Mouse (Mus musculus) telencephalon, adult 2 months (tissue): ENCODE results near the gene Epyc.

Experiments used
- DNase-seq: peaks from one replicate; pipeline ENCODE4 v3.0.0-alpha.2; 2011; ENCODE audit warnings: low read depth, low spot score

Epyc gene

DNA sequence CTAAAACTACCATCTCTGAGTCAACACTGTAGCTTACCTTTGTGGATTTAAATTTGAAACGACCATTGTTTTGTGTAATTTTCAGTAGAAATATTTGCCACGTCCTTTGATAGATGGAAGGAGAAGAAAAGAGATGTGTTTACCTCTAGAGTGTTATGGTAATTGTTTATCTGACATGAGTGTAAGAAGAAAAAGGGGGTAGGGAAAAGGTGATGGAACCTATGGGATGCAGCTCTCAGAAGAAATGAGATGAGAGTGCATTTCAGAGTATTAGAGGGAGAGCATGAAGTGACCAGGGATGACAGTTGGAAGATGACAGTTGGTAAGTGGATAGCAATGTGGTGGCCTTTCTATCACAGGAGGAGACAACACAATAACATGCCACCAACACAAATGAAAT, at the start of gene Epyc:
Gene Epyc (plus strand): TSS at position 301 of the 400 bp plus-strand sequence.
- no peak for DNase-seq

DNA sequence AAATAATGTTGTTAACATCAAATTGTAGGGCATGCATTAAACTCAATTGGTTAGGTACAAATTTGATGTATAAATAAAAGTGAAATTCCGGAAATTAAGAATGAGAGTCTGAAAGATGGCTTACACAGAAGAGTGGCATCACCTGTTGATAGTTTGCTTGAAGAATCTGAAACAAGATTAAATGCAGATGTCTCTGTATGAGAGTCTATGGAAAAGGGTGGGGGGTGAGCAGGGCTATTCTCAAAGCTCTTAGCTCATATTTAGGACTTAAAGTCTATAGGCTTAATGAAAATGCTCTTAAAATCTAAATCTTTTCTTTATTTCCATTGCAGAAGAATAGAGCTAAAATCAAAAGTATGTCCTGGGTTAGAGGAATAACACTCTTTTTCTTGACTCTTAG, 48.2 kb upstream of the Epyc start:
- no peak for DNase-seq

DNA sequence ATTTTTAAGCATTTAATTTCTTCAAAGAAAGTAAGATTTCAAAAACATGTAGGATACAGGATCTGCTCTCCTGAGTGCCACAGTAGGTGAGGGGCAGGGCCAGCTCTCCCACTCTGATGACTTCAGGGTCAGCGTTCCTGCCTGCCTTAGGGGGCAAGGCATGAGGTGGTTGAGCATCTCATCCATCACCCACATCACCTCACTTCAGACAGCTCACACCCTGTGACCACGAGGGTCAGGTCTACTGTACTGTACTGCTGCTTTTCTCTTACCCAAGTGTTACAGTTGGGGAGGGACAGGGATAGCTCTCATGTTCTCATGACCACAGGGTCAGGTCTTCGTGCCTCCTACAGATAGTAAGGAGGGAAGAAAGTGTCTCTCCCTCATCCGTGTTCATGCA, 42.1 kb upstream of the Epyc start:
- no peak for DNase-seq

DNA sequence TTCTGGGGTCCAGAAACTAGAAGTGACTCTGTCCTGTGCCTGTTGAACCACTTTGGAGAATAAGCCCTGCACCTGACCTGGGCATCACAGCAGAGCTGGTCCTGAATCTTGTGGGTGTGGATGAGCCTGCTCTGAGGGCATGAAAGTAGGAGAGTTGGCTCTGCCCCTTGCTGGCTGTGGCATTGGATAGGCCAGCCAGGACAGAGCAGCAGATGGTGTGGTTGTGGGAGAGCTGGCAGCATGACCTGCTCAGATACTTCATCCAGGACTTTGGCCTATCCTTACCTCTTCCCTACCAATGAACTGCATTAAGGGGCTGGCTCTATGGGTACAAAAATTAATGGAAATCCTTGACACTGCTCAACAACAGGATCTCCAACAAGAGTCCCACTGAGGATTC, 40.6 kb upstream of the Epyc start:
- DNase-seq, result no peak

DNA sequence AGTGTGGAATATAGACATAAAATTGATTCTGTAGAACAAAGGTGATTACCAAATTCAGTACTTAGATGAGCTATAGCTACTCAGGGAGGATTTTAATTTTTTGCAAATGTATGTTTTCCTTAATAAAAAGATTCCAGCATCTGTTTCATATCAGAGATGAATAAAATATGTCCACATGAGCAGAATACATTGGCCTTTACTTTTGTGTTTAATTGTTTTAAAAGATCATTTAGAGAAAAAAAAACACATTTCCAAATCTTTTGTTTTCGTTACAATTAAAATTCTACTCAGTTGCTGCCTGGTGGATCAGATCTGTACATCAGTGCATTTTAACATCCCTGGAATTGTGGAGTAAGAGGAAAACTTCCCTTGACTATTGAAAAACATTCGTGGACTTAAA, 37.3 kb upstream of the Epyc start, which contains the start of gene Kera:
Gene Kera (plus strand): TSS at position 301 of the 400 bp plus-strand sequence.
- no peak for DNase-seq

DNA sequence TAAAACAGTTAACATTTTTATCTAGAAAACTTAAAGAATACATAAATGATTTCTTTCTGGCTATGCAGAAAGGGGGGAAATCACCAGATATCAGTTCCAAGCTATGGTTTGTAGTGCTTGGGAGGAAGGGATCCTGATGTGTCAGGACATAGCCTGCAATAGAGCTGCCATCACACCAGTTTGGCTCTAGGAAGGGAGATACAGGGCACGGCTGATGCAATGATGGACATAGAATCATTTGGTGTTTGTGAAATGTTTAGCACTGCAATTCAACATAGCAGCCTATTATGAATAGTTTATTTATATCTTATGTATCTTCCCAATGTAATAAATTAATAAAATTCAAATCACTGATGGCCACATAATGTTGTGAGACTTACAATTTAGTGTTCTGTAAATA, 21.5 kb upstream of the Epyc start:
- DNase-seq, result no peak

DNA sequence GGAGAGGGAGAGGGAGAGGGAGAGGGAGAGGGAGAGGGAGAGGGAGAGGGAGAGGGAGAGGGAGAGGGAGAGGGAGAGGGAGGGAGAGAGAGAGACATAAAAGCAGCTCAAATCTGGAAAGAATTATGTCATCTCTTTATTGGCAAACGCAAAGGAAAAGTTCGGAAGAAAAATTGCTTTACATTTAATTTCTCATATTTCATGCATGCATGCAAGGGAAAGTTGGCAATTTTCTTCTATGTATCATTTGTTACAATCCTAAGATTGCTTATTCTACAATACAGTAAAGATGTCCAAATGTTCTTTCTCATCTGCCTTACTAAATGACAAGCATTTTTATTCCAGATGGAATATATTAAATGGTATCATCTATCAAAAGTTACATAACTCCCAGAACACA, 19.5 kb upstream of the Epyc start:
- DNase-seq, result no peak

DNA sequence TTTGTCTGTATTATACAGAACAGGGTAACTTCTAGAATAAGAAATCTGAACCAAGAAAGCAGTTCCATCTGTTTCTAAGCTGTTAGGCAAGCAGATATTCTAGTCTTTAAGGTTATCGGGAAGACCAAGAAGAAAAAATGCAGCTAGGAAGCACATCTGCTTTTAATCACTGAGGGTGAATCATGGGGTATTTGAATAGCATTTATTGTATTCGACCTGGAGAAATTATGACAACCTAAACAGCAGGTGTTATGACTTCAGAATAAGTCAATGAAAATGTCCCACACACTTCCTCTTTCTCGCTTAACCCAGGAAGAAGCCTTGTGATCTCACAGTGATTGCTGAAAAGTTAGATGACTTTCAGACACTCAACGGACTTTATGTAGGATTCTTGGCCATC, 18.8 kb upstream of the Epyc start:
- DNase-seq, result no peak

DNA sequence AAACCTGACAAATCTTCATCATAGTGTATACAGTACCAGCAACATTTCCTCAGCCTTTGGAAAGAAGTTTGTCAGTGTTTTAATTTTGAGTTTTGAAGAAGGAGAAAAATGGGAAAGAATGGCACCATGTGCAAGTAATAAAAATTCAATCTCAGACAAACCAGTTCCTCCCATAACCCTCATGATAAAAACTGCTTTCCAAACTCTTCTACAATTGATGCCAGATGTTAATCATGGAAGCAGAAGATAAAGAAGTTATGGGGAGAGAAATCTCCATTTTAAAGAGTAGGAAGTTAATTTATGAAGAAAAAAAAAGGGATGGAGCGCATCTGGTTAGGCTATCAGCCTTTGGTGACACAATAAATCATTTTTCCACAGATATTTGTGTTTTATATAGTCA, 17.3 kb upstream of the Epyc start:
- no peak for DNase-seq

DNA sequence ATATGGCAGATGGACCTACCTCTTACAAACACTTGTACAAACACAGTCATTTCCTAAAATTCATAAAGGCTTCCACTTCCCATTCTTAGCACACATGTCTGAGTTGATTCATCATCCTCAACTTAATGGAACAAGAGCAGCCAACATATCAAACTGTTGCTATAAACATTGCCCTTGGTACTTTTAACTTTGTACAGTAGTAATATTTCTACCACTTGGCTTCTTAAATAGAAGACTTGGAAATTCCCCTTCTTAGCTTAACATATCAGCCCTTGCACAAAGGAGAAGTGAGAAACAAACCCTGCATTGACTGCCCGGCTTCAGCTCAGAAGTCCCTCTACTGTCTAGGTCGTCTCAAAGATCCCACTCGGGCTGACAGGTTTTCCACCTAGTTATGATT, 12.8 kb upstream of the Epyc start:
- DNase-seq, result no peak

DNA sequence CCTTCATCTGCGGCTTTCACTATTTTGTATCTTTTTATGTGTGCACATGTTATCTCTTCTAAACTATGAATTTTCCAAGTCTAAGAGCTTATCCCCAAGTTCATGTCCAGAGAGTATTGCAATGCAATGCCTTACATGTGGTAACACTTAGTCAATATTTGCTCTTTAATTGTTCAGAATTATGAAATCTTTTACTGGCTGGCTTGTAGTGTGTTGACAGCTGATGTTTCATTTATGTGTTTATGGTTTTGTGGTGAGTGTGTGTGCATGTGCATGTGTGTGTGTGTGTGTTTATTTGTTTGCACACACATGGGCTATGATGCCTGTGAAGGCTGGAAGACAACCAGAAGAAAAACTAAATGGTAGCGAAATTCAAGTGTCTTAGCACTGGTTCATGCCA, 1.9 kb upstream of the Epyc start:
- no peak for DNase-seq

DNA sequence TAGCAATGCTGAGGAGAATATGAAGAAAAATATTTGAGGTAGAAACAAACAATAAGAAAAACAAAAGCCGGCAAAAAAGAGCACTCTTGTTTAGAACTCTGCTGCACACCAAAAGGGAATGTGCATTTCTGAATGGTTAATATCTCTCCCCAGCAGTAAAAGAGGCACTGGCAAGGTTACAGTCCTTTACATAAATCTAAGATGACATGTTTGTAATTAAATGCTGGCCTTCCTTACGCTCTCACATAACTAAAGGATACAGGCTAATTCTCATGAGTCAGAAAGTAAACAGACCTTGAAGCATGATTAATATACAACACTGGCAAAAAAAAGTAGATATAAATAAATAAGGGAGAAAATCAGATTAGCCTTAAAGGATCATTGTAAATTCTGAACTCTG, 6.5 kb downstream of the Epyc start:
- DNase-seq, result no peak

DNA sequence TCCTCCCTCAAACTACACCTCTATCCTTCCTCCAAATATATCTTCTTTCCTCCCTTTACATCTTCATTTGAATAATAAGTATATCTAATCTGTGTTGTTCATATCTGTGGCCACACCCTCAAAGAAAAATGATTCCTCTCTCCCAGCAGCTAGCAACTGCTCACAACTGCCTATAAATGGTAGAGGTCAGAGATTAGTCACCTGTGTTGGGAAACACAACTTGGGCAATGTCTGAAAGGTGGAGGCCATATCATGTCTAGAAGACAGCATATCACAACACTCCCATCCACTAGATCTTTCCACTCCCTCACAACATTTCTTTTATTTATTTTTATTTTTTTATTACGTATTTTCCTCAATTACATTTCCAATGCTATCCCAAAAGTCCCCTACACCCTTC, 15.6 kb downstream of the Epyc start:
- no peak for DNase-seq

DNA sequence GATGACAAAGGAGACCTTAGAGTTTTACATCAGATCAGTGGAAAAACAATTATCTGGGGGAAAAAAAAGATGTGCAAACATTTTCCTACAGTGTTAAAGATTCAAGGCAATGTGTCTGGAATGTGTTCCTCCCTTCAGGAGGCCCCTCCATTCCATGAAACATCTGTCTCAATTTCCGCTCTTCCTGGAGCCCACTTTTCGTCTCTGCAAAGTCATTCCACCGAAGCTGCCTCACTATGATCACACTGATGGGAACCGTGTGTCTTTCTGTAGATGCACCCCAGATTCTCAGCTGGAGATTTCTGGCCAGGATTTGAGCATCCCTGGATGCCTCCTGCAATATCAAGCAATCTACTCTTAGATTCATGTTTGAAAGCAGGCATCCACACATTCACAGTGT, 24.8 kb downstream of the Epyc start:
- DNase-seq, result no peak

DNA sequence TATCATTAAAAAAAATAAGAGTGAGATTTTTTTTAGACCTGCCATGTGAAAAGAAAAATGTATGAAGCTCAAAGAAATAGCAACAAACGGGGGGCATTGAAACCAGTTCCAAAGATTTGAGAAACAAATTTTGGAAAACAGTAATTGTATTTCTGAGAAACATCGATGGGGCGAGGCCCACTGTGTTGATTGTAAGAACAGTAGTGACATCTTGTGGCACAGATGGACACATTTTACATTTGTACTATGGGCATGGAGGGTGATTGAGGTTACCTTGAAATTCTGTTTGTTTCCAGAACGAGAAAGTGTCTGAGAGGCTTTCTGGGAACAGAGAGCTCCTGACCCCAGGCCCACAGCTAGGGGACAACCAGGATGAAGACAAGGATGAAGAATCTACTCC, 26.3 kb downstream of the Epyc start:
- DNase-seq, result no peak

DNA sequence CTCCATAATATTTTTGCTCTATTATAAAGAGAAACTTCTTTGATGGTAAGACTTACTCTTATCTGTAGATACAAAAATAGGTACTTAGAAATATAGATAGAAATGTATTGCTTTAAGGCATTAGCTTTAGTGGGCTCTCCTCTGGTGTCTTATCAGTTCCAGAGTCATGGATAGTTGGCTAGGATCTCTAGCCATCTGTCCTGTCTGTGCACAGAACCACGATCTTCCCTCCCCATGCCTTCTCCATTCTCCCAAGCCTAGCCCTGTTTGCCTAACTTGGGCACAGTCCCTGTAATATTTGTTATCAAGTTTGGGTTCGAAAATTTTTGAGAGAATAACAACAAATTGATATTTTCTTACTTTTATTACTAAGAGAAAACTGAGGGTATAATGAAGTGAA, 29.4 kb downstream of the Epyc start:
- no peak for DNase-seq

DNA sequence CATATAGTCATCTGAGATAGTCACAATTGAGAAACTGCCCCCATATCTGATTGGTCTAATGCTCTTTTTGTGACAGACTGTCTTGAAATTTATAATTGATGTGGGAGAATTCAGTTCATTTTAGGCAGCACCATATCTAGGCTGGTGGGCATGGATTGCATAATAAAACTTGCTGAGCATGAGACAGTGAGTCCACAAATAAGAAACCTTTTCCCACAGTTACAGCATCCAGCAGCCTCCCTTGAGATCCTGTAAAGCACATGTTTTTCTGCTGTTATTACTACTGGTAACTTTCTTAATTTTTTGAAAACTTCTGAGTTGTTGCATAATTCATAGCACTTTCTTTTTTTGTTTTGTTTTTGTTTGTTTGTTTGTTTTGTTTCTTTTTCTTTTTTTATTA, 39.1 kb downstream of the Epyc start:
- no peak for DNase-seq

DNA sequence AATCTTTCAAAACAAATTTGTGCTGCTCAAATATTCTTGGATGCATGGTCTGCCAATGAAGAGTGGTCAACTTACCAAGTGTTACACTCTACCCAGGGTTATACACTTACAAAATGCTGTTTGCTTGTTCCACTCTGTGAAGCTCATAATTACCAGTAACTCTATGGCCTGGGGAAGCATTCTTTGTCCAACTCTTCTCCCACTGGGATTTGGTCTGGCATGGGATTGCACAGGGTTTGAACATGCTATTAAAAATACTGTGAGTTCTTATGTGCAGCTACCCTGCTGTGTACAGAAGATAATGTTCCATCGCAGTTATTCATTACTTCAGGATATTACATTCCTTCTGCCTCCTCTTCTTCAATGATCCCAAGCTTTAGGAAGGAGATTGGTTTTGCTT, 43.3 kb downstream of the Epyc start:
- no peak for DNase-seq

DNA sequence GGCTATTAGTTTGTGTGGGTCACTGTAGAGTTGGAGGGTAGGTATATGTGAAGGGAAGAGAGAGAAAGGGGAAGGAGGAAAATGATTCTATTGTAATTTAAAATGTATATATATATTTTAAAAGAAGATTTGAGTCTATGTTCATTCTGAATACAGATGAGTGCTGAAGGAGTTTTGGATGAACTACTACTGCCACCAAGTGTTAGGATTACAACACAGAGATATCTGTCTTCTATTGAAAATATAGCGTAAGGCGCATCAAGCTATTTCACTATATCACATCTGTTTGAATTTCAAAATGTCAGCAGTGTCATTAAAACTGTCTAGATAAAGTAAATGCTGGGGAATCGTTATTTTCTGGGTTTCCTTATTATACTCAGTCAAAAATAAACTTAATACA, 45.6 kb downstream of the Epyc start:
- no peak for DNase-seq

DNA sequence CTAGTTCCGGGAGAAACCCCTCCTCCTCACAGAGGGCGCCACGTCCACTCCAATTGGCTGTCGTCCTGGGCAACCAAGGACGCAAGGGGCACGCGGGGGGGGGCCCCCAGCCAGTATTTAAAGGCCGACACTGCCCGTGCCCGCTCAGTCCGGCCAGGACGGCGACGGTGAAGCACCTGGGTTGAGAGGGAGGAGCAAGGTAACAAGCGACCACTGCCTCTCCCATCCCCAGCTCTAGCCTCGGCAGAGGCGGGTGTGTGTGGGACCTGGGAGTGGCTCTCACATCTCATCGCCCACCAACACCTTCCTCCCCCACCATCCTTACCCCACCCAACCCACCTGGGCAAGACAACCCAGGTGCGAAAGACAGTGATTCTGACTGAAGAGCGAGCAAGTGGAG, 49.0 kb downstream of the Epyc start, which contains the start of gene Ccer1:
Gene Ccer1 (plus strand): TSS at position 147 of the 400 bp plus-strand sequence.
- no peak for DNase-seq

DNA sequence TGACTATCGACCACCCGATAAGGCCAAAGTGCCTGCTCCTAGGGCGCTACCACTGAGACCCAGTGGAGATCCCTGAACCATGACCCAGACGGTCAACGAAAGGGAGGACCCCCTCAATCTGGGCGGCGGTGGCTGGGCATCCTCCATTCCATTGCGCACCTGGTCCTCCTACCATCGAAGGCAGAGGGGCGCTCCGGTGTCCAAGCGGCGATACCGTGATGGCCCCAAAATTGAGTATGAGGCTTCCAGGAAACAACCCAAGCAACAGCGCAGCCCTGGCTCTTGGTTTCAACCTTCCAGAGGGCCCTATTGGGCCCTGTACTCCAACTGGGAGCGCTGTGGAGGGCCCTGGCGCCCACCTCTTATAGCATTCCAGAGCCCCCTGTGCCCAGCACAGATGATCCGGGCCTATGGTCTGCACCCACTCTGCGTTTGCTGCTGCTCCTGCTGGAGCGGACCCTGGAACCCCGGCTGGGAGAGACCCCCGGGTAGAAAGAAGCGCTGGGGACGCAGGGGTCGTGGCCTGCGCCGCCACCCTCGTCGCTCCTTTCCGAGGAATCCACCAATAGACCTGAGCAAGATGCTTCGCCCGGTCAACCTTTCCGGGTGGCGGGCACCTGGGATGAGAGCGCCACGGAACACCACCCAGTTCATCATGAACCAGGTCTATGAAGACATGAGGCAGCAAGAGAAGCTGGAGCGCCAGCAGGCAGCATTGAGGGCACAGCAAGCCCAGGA, 49.7 kb downstream of the Epyc start:
- DNase-seq, result no peak

DNA sequence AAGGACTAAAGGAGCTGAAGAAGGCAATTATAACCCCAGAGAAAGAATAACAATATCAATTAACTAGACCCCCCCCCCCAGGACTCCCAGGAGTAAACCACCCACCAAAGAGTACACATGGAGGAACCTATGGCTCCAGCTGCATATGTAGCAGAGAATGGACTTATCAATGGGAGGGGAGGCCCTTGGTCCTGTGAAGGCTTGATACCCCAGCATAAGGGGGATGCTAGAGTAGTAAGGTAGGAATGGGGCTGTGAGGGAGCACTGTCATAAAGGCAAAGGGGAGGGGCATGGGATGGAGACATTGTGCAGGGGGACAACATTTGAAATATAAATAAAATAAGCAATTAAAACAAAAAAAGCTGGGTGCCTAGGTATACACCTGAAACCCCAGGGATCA, 58.5 kb downstream of the Epyc start:
- no peak for DNase-seq

DNA sequence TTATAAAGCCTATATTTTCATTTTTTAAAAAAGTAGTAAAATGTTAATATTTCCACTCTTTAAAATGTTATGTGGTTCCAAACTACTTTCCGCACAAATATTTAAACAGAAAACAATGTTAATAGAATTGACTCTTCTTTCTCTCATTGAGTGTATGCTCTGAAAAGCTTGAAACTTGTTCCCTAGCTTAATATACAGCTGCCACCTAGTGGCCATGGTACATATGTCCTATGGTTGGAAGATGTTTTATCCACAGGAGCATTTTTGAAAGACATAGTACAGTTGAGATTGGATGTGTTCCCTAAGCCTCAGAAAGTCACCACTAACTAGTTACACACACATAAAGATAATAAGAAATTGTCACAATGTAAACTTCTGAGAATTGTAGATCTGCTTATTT, 60.7 kb downstream of the Epyc start:
- no peak for DNase-seq

DNA sequence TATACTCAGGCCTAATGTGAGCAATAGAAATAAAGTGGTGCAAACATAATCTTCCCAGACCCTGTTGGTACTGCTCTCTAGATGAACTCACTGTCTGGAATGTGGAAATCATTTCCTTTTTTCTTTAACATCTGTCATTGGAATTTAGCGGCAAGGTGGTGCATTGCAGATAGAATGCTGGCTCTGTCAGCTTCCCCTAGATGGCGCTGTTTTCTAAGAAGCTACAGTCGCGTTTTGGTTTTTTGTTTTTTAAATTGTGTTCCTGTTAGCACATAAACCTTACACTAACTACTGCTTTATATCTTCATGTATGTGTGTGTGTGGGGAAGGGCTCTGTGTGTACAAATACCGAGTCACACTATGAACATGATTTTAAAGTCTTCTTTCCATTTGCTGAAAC, 68.8 kb downstream of the Epyc start:
- DNase-seq, result no peak
